In the genomic region with DNA sequence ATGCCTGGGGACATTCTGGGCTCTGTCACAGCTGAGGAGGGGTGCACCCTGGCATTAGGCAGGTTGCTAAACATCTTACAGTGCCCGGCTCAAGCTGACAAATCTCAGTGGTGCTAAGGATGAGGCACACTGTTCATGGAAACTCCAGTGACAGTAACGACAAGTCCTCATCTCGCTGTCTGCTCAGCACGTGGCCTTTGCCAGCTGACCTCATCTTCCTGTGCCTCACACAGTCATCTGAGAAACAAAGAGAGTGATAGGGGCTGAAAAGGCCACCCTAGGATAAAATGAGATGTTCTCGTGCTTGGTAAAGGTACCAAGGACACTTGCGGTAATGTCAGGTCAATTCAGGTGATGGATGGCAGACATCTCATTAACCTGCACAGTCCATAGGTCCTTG, we compare ENCODE assay signal across 23 mouse cellular contexts. TPM values are rescaled to one million over a fixed set of nuclear protein-coding genes. Genes with fewer than 3 reads are reported as not detected.
DNase-seq lines count a peak whose midpoint lies in the region; ATAC-seq and TF ChIP-seq lines count a peak whose summit lies in the region.
"Had no signal": no experiment of that assay in that cellular context is flagged by ENCODE, and none has a peak within 500 bp of the region (broad histone marks: within the 10 kb centered on the region; RNA-seq: fewer than 3 reads in every experiment).

No protein-coding gene starts in this region.

- H3K79me2 ChIP-seq in macrophage (ENCODE audit: inconsistent target): no peaks in the 10 kb centered on the region

- no peaks in the 10 kb centered on the region for H3K27me3 ChIP-seq in hindbrain, postnatal 0 days (ENCODE audit: insufficient read depth, low read length)
- H3K27me3 ChIP-seq: embryonic facial prominence, embryonic 12.5 days; forebrain, embryonic 15.5 days; hindbrain, embryonic 12.5 days had no signal

- 71% methylated on average over 6 of the region's 6 CpGs for WGBS in macrophage (ENCODE audit: missing documents)
- WGBS in hindbrain, postnatal 0 days: 66% methylated on average over 6 of the region's 6 CpGs

- no peaks in the 10 kb centered on the region for H3K9me3 ChIP-seq in hindbrain, postnatal 0 days (ENCODE audit: low read length)
- H3K9me3 ChIP-seq: embryonic facial prominence, embryonic 12.5 days; forebrain, embryonic 15.5 days; heart, embryonic 10.5 days; hindbrain, embryonic 12.5 days had no signal

- peak overlapping the region; percentile 33 for H3K27ac ChIP-seq in macrophage
- no peak overlapping the region for H3K27ac ChIP-seq in hindbrain, postnatal 0 days
- H3K27ac ChIP-seq: embryonic facial prominence, embryonic 12.5 days; forebrain, embryonic 15.5 days; heart, embryonic 10.5 days; hindbrain, embryonic 12.5 days had no signal

- H3K9ac ChIP-seq in hindbrain, postnatal 0 days (replicated peaks; ENCODE audit: low read length): no peak overlapping the region
- H3K9ac ChIP-seq: embryonic facial prominence, embryonic 12.5 days; forebrain, embryonic 15.5 days; hindbrain, embryonic 12.5 days had no signal

- TF ChIP-seq CTCF in hindbrain, postnatal 0 days (IDR thresholded peaks at IDR 0.05; ENCODE audit: low read depth): no peak

- H3K36me3 ChIP-seq in macrophage (ENCODE audit: inconsistent target): no peaks in the 10 kb centered on the region
- no peaks in the 10 kb centered on the region for H3K36me3 ChIP-seq in hindbrain, postnatal 0 days (ENCODE audit: insufficient read depth, low read length)
- H3K36me3 ChIP-seq: embryonic facial prominence, embryonic 12.5 days; forebrain, embryonic 15.5 days; G1E; heart, embryonic 10.5 days; hindbrain, embryonic 12.5 days had no signal

- ATAC-seq in activated CD4-positive, CD25-positive, alpha-beta regulatory T cell, adult 4 months: peak; percentile 57
- no peak for ATAC-seq in hindbrain, postnatal 0 days
- ATAC-seq: forebrain, embryonic 15.5 days; hindbrain, embryonic 16.5 days; intestine, embryonic 16.5 days had no signal

- peak; percentile 61 for DNase-seq in adrenal gland, adult 2 months
- DNase-seq in adrenal gland, postnatal 25 days: no peak
- DNase-seq in CD4-positive, CD25-positive, alpha-beta regulatory T cell, adult 2 months (ENCODE audit: low read depth, low spot score): peak; percentile 70
- no peak for DNase-seq in urinary bladder, postnatal 10 days (ENCODE audit: low spot score)
- DNase-seq in hindbrain, postnatal 0 days (ENCODE audit: low spot score): no peak
- DNase-seq: cerebellum, adult 9-10 months; cerebellum, postnatal 25 days; gastrocnemius, postnatal 36 days; heart, adult 18-20 months; heart, postnatal 10 days; heart, postnatal 4 days had no signal

- no peak overlapping the region for H3K4me2 ChIP-seq in hindbrain, postnatal 0 days (ENCODE audit: low read depth, low read length)
- H3K4me2 ChIP-seq: embryonic facial prominence, embryonic 12.5 days; forebrain, embryonic 15.5 days; hindbrain, embryonic 12.5 days had no signal

- H3K4me3 ChIP-seq in macrophage (ENCODE audit: inconsistent target): no peak overlapping the region
- H3K4me3 ChIP-seq in hindbrain, postnatal 0 days (ENCODE audit: low read length): no peak overlapping the region
- H3K4me3 ChIP-seq: embryonic facial prominence, embryonic 12.5 days; forebrain, embryonic 15.5 days; heart, embryonic 10.5 days; hindbrain, embryonic 12.5 days had no signal

- no peaks in the 10 kb centered on the region for H3K4me1 ChIP-seq in hindbrain, postnatal 0 days (ENCODE audit: insufficient read depth, low read length)
- H3K4me1 ChIP-seq: embryonic facial prominence, embryonic 12.5 days; forebrain, embryonic 15.5 days; heart, embryonic 10.5 days; hindbrain, embryonic 12.5 days had no signal

RNA-seq across cellular contexts. Expression of gene Tnfrsf8, which starts 31.5 kb away (rescaled TPM):
- under 1 TPM; 0.28 to 0.40 TPM for total RNA-seq in adrenal gland, adult 2 months (2021)
- polyA plus RNA-seq in adrenal gland, adult 2 months (2012; rRNA removed): 0.25 and 0.28 TPM in 2 replicates
- total RNA-seq in adrenal gland, postnatal 25 days (2021): 0.29 and 0.43 TPM in 2 replicates
- 10 to 100 TPM in 1 of 2 experiments, 1 to 10 TPM in 1; 6.3 to 14.2 TPM for polyA plus RNA-seq in activated CD4-positive, CD25-positive, alpha-beta regulatory T cell, adult 4 months (2017; shearing (Covaris generic))
- total RNA-seq in macrophage (2018; cell fraction: chromatin; rRNA removed): 1 to 10 TPM in 18 of 26 experiments, under 1 TPM in 7, not detected in 1; 0.25 to 6.0 (median 1.6) TPM
- 1 to 10 TPM in 19 of 26 experiments, under 1 TPM in 7; 0.49 to 4.4 (median 1.9) TPM for total RNA-seq in macrophage (2018; cell fraction: cytosol; rRNA removed)
- total RNA-seq in macrophage (2018; cell fraction: nucleus; rRNA removed): 1 to 10 TPM in 23 of 26 experiments, under 1 TPM in 3; 0.25 to 7.7 (median 3.6) TPM
- polyA plus RNA-seq in macrophage (2018): 0.25 to 0.66 TPM (median 0.59 TPM) in 3 replicates
- 1.8 and 2.8 TPM in 2 replicates for total RNA-seq in hindbrain, postnatal 0 days (2014; rRNA removed)
- polyA plus RNA-seq in hindbrain, postnatal 0 days (2015; fragmentation: Nextera tagmentation; extraction: Ambion mirVana): 1.0 and 1.2 TPM in 2 replicates
- polyA plus RNA-seq: C2C12; forebrain, embryonic 11.5 days; G1E; heart, embryonic 10.5 days; heart, embryonic 14.5 days; intestine, embryonic 16.5 days had no signal

RNA-seq across cellular contexts. Expression of gene Tnfrsf1b, which starts 36.8 kb away (rescaled TPM):
- total RNA-seq in adrenal gland, adult 2 months (2021): 10 to 100 TPM in 1 of 2 experiments, 1 to 10 TPM in 1; 6.9 to 10.6 TPM
- polyA plus RNA-seq in adrenal gland, adult 2 months (2012; rRNA removed): 13.2 and 14.7 TPM in 2 replicates
- 4.9 and 7.2 TPM in 2 replicates for total RNA-seq in adrenal gland, postnatal 25 days (2021)
- 100 to 1,000 TPM in 1 of 2 experiments, 10 to 100 TPM in 1; 87.9 to 139 TPM for polyA plus RNA-seq in activated CD4-positive, CD25-positive, alpha-beta regulatory T cell, adult 4 months (2017; shearing (Covaris generic))
- 100 to 1,000 TPM; 113 to 961 (median 353) TPM for total RNA-seq in macrophage (2018; cell fraction: chromatin; rRNA removed)
- 1,000 to 10,000 TPM in 2 of 26 experiments, 100 to 1,000 TPM in 24; 241 to 1,186 (median 606) TPM for total RNA-seq in macrophage (2018; cell fraction: cytosol; rRNA removed)
- total RNA-seq in macrophage (2018; cell fraction: nucleus; rRNA removed): 1,000 to 10,000 TPM in 7 of 26 experiments, 100 to 1,000 TPM in 19; 164 to 1,820 (median 786) TPM
- polyA plus RNA-seq in macrophage (2018): 132 to 265 TPM (median 207 TPM) in 3 replicates
- 7.3 and 36.8 TPM in 2 replicates for total RNA-seq in hindbrain, postnatal 0 days (2014; rRNA removed)
- polyA plus RNA-seq in hindbrain, postnatal 0 days (2015; fragmentation: Nextera tagmentation; extraction: Ambion mirVana): 2.5 and 2.9 TPM in 2 replicates
- total RNA-seq: G1E had no signal
- polyA plus RNA-seq: G1E had no signal

Comparison
In these comparisons a context has a peak if more than half of its experiments do, and no peak if none do; other contexts are left out.
1. DNase-seq: peak in adrenal gland, adult 2 months (single experiment) and CD4-positive, CD25-positive, alpha-beta regulatory T cell, adult 2 months (single experiment); none in adrenal gland, postnatal 25 days (single experiment), urinary bladder, postnatal 10 days (single experiment) and hindbrain, postnatal 0 days (single experiment).